Mouse (Mus musculus) hindbrain, embryonic 15.5 days (tissue): ENCODE results near the gene Rcan2. TPM values are rescaled to one million over a fixed set of nuclear protein-coding genes. Genes with fewer than 3 reads are reported as not detected.

ENCODE experiments used
- ATAC-seq: fragments of 200-750 bp; cut with Nextera tagmentation; 2 replicates; pipeline ENCODE4 v1.8.0; 2017; ENCODE audit warnings: low read depth, moderate number of reproducible peaks, moderate TSS enrichment; ENCODE audit not compliant: low FRiP score
- H3K27ac ChIP-seq: fragments of 300-500 bp; sonication (generic); replicated peaks from 2 replicates; pipeline ENCODE4 v1.5.1; 2015; ENCODE audit warnings: mild to moderate bottlenecking, inconsistent platforms
- H3K27me3 ChIP-seq: fragments of 300-500 bp; sonication (generic); 2 replicates; pipeline ENCODE4 v1.6.1; 2015; ENCODE audit warnings: control low read depth, inconsistent platforms
- H3K36me3 ChIP-seq: fragments of 300-500 bp; sonication (generic); 2 replicates; pipeline ENCODE4 v1.6.1; 2015; ENCODE audit warnings: control low read depth, inconsistent platforms
- H3K4me1 ChIP-seq: fragments of 300-500 bp; sonication (generic); replicated peaks from 2 replicates; pipeline ENCODE4 v1.6.1; 2015; ENCODE audit warnings: control low read depth, inconsistent platforms
- H3K4me2 ChIP-seq: fragments of 300-500 bp; sonication (generic); 2 replicates; pipeline ENCODE4 v1.6.1; 2015; ENCODE audit warnings: moderate library complexity, mild to moderate bottlenecking, inconsistent platforms
- H3K4me3 ChIP-seq: fragments of 300-500 bp; sonication (generic); 2 replicates; pipeline ENCODE4 v1.5.1; 2015; ENCODE audit warnings: mild to moderate bottlenecking, inconsistent platforms
- H3K9ac ChIP-seq: fragments of 300-500 bp; sonication (generic); 2 replicates; pipeline ENCODE4 v1.6.1; 2015; ENCODE audit warnings: inconsistent platforms
- H3K9me3 ChIP-seq: fragments of 300-500 bp; sonication (generic); 2 replicates; pipeline ENCODE4 v1.6.1; 2016; ENCODE audit warnings: control low read depth, inconsistent platforms
- WGBS: fragments of 180-500 bp; shearing (Covaris S2); methylation state at CpG from one replicate; pipeline ENCODE4 v1.1.7; 2015; 5-methylcytosine and 5-hydroxymethylcytosine counted together
- polyA plus RNA-seq: library from polyadenylated mRNA; unstranded; fragments of >200 nt; fragmentation: Nextera tagmentation; extraction: Ambion mirVana; gene quantifications from 2 replicates; pipeline ENCODE4 v1.2.1, GENCODE M21; 2015

Gene Rcan2
- polyA plus RNA-seq, 1 experiment from 2014 or later: 132 TPM

- 51% methylated on average over 9 of the region's 9 CpGs for WGBS
- H3K4me2 ChIP-seq: no peak overlapping the region
- no peak overlapping the region for H3K4me3 ChIP-seq
- H3K27ac ChIP-seq: no peak overlapping the region
- no peaks in the 10 kb centered on the region for H3K9me3 ChIP-seq
- no peak overlapping the region for H3K9ac ChIP-seq
- no peaks in the 10 kb centered on the region for H3K27me3 ChIP-seq
- H3K4me1 ChIP-seq: no peaks in the 10 kb centered on the region
- H3K36me3 ChIP-seq: no peaks in the 10 kb centered on the region
- peak; percentile 30; the same call in 1 of the 2 replicates for ATAC-seq
These were observed 132.9 kb downstream of the Rcan2 start for GRCm38 (mm10) chr17:43934056-43934455.

- Histone ChIP-seq H3K36me3 (no peaks in the 10 kb centered on the region), H3K27ac (peak overlapping the region; percentile 87), H3K4me3 (peak overlapping the region; percentile 47), H3K9ac (peak overlapping the region; percentile 59), H3K9me3 (no peaks in the 10 kb centered on the region), H3K4me1 (peaks cover 19% of the 10 kb centered on the region), H3K4me2 (peak overlapping the region; percentile 74), H3K27me3 (no peaks in the 10 kb centered on the region)
- 7% methylated on average over 5 of the region's 5 CpGs for whole genome bisulfite sequencing
- ATAC-seq: peak; percentile 39
These were observed 151.1 kb downstream of the Rcan2 start for GRCm38 (mm10) chr17:43952219-43952618.

- no peaks in the 10 kb centered on the region for H3K9me3 ChIP-seq
- 11% methylated on average over 17 of the region's 17 CpGs for WGBS
- peak overlapping the region; percentile 87 for H3K27ac ChIP-seq
- H3K27me3 ChIP-seq: no peaks in the 10 kb centered on the region
- peak overlapping the region; percentile 59 for H3K9ac ChIP-seq
- H3K36me3 ChIP-seq: no peaks in the 10 kb centered on the region
- ATAC-seq: peak; percentile 87
- H3K4me2 ChIP-seq: peak overlapping the region; percentile 74
- peak overlapping the region; percentile 47 for H3K4me3 ChIP-seq
- H3K4me1 ChIP-seq: peaks cover 19% of the 10 kb centered on the region
These were observed 151.7 kb downstream of the Rcan2 start for GRCm38 (mm10) chr17:43952661-43953534.

GRCm38 (mm10) chr17:43953535-43953918, 152.4 kb downstream of the Rcan2 start:
- Histone ChIP-seq H3K4me2 (peak overlapping the region; percentile 74), H3K9me3 (no peaks in the 10 kb centered on the region), H3K4me3 (peak overlapping the region; percentile 47), H3K4me1 (peaks cover 19% of the 10 kb centered on the region), H3K27me3 (no peaks in the 10 kb centered on the region), H3K36me3 (no peaks in the 10 kb centered on the region), H3K27ac (peak overlapping the region; percentile 87), H3K9ac (peak overlapping the region; percentile 59)
- WGBS: 30% methylated on average over 10 of the region's 10 CpGs
- ATAC-seq: peak; percentile 57

- no peak overlapping the region for H3K27ac ChIP-seq
- no peak for ATAC-seq
- H3K27me3 ChIP-seq: no peaks in the 10 kb centered on the region
- no peak overlapping the region for H3K4me2 ChIP-seq
- no peak overlapping the region for H3K4me3 ChIP-seq
- H3K4me1 ChIP-seq: peaks cover 4% of the 10 kb centered on the region; the same call in 1 of the 2 replicates
- no peak overlapping the region for H3K9ac ChIP-seq
- no peaks in the 10 kb centered on the region for H3K9me3 ChIP-seq
- WGBS: 81% methylated on average over 3 of the region's 3 CpGs
- H3K36me3 ChIP-seq: no peaks in the 10 kb centered on the region
These were observed 158.6 kb downstream of the Rcan2 start for GRCm38 (mm10) chr17:43959797-43960196.

GRCm38 (mm10) chr17:43969943-43970342, 168.8 kb downstream of the Rcan2 start:
- Histone ChIP-seq H3K4me2 (no peak overlapping the region), H3K4me3 (no peak overlapping the region), H3K9me3 (no peaks in the 10 kb centered on the region), H3K4me1 (peaks cover 8% of the 10 kb centered on the region; the same call in 1 of the 2 replicates), H3K9ac (no peak overlapping the region), H3K36me3 (no peaks in the 10 kb centered on the region), H3K27me3 (no peaks in the 10 kb centered on the region), H3K27ac (no peak overlapping the region)
- no peak for ATAC-seq
- 90% methylated on average over 10 of the region's 10 CpGs for WGBS

GRCm38 (mm10) chr17:43977572-43977971, 176.4 kb downstream of the Rcan2 start:
- no peak for ATAC-seq
- WGBS: 88% methylated on average over 2 of the region's 2 CpGs
- Histone ChIP-seq H3K4me1 (peaks cover 11% of the 10 kb centered on the region; the same call in 1 of the 2 replicates), H3K36me3 (no peaks in the 10 kb centered on the region), H3K9me3 (no peaks in the 10 kb centered on the region), H3K27me3 (no peaks in the 10 kb centered on the region), H3K9ac (no peak overlapping the region), H3K4me2 (no peak overlapping the region), H3K27ac (no peak overlapping the region), H3K4me3 (no peak overlapping the region)

- Histone ChIP-seq H3K4me1 (0 out of 2 replicates have a peak, but pooled peaks cover 3% of the 10 kb centered on the region), H3K27ac (no peak overlapping the region), H3K27me3 (no peaks in the 10 kb centered on the region), H3K36me3 (no peaks in the 10 kb centered on the region), H3K4me2 (no peak overlapping the region), H3K9ac (no peak overlapping the region), H3K9me3 (no peaks in the 10 kb centered on the region), H3K4me3 (no peak overlapping the region)
- ATAC-seq: no peak
- WGBS: 65% methylated on average over 3 of the region's 3 CpGs
These were observed 178.8 kb downstream of the Rcan2 start for GRCm38 (mm10) chr17:43979925-43980324.

GRCm38 (mm10) chr17:43982505-43982904, 181.4 kb downstream of the Rcan2 start:
- H3K27me3 ChIP-seq: no peaks in the 10 kb centered on the region
- H3K9me3 ChIP-seq: no peaks in the 10 kb centered on the region
- no peak overlapping the region for H3K4me3 ChIP-seq
- H3K4me1 ChIP-seq: 0 out of 2 replicates have a peak, but pooled peaks cover 3% of the 10 kb centered on the region
- no peak overlapping the region for H3K4me2 ChIP-seq
- ATAC-seq: no peak
- no peak overlapping the region for H3K9ac ChIP-seq
- H3K36me3 ChIP-seq: no peaks in the 10 kb centered on the region
- 77% methylated on average over 1 of the region's 1 CpGs for WGBS
- no peak overlapping the region for H3K27ac ChIP-seq

- Histone ChIP-seq H3K27ac (peak overlapping the region; percentile 45; the same call in 1 of the 2 replicates), H3K9me3 (no peaks in the 10 kb centered on the region), H3K9ac (no peak overlapping the region), H3K27me3 (no peaks in the 10 kb centered on the region), H3K4me3 (no peak overlapping the region), H3K4me2 (no peak overlapping the region), H3K4me1 (peaks cover 29% of the 10 kb centered on the region), H3K36me3 (no peaks in the 10 kb centered on the region)
- no peak for ATAC-seq
- WGBS: 38% methylated on average over 5 of the region's 5 CpGs
These were observed 188.3 kb downstream of the Rcan2 start for GRCm38 (mm10) chr17:43989334-43989945.

GRCm38 (mm10) chr17:43990957-43991383, 189.8 kb downstream of the Rcan2 start:
- H3K27me3 ChIP-seq: no peaks in the 10 kb centered on the region
- no peak overlapping the region for H3K4me3 ChIP-seq
- H3K4me2 ChIP-seq: 0 out of 2 replicates have a peak overlapping the region, but pooled peaks have one; percentile 5
- no peak overlapping the region for H3K27ac ChIP-seq
- peaks cover 29% of the 10 kb centered on the region for H3K4me1 ChIP-seq
- WGBS: 41% methylated on average over 10 of the region's 10 CpGs
- no peaks in the 10 kb centered on the region for H3K36me3 ChIP-seq
- ATAC-seq: peak; percentile 46; the same call in 1 of the 2 replicates
- H3K9ac ChIP-seq: no peak overlapping the region
- no peaks in the 10 kb centered on the region for H3K9me3 ChIP-seq

- Histone ChIP-seq H3K27ac (no peak overlapping the region), H3K4me1 (peaks cover 29% of the 10 kb centered on the region), H3K9ac (no peak overlapping the region), H3K27me3 (no peaks in the 10 kb centered on the region), H3K4me3 (no peak overlapping the region), H3K9me3 (no peaks in the 10 kb centered on the region), H3K36me3 (no peaks in the 10 kb centered on the region), H3K4me2 (no peak overlapping the region)
- ATAC-seq: no peak
- WGBS: 11% methylated on average over 4 of the region's 4 CpGs
These were observed 192.9 kb downstream of the Rcan2 start for GRCm38 (mm10) chr17:43994080-43994479.
